Mouse (Mus musculus): ENCODE measurements at regions not wholly inside any gene's neighbourhood (a gene's known extent, or its start where the extent isn't known, plus 50 kb on each side); places are given as distances from the start of the nearest gene placed in this dataset.
"Not testable (repeated sequence)": the region's sequence is repeated elsewhere in the genome, so short reads cannot be mapped to it uniquely, and the experiment has no call there.

DNA sequence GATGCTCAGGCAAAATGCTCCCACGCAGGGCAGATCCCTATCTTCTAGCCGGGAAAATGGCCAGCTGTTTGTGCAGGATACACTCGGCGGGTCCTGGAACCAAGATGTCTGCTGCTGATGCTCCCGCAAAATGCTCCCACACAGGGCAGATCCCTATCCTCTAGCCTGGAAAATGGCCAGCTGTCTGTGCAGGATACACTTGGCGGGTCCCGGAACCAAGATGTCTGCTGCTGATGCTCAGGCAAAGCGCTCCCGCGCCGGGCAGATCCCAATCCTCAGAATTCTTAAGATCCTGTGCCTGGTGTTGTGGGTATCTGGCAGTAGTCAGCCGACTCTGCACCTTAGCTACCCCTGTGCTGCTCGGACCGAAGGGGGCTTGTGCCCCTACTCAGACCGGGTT lies 212.2 kb downstream of the Epm2a start:
- TF ChIP-seq CTCF (IDR thresholded peaks at IDR 0.05; ENCODE audit: low read depth, low read length); GATA1 (IDR thresholded peaks at IDR 0.05; ENCODE audit: borderline replicate concordance, low read length); POLR2AphosphoS5 (IDR thresholded peaks at IDR 0.05; ENCODE audit: insufficient replicate concordance, low read depth, low read length); TAL1 (conservative IDR thresholded peaks at IDR 0.05; ENCODE audit: low read depth, low read length); GATA2 (IDR thresholded peaks at IDR 0.05; ENCODE audit: borderline replicate concordance, low read depth, low read length): not testable (repeated sequence)

Data from G1E (cell line).